Mouse (Mus musculus): Measurements from ENCODE around the gene Xkr7. TPM values are rescaled to one million over a fixed set of nuclear protein-coding genes. Genes with fewer than 3 reads are reported as not detected.
A peak's percentile ranks its signal among the peaks of the same experiment; 100 is the strongest.

Gene Xkr7
- total RNA-seq, 2 experiments from 2014 or later, result not detected

- peak; percentile 88 to 94 for DNase-seq
- intact Hi-C loops (cut with DNase I), result no loop called here
These were observed 611 bp downstream of the Xkr7 start for GRCm38 (mm10) chr2:153032083-153032842.

GRCm38 (mm10) chr2:153032973-153033372 lies 1.3 kb downstream of the Xkr7 start:
- DNase-seq, result no peak
- intact Hi-C loops (cut with DNase I), result no loop called here

GRCm38 (mm10) chr2:153033545-153034230 lies 2.0 kb downstream of the Xkr7 start:
- no peak for DNase-seq
- intact Hi-C loops (cut with DNase I), result no loop called here

GRCm38 (mm10) chr2:153036690-153037089 lies 5.0 kb downstream of the Xkr7 start:
- intact Hi-C loops (cut with DNase I), result no loop called here
- DNase-seq, result no peak

GRCm38 (mm10) chr2:153043886-153044285 lies 12.2 kb downstream of the Xkr7 start:
- no peak for DNase-seq
- intact Hi-C loops (cut with DNase I), result no loop called here

GRCm38 (mm10) chr2:153045884-153046299 lies 14.2 kb downstream of the Xkr7 start:
- intact Hi-C loops (cut with DNase I), result no loop called here
- no peak for DNase-seq

- intact Hi-C loops (cut with DNase I), result loop anchor here (1.0 to 2.0 kb wide), 2 partner anchors 33 to 94 kb away; no protein-coding TSS in a partner anchor
These were observed 16.3 kb downstream of the Xkr7 start for GRCm38 (mm10) chr2:153047828-153048465.

GRCm38 (mm10) chr2:153049288-153049996 lies 17.8 kb downstream of the Xkr7 start:
- DNase-seq, result no peak
- intact Hi-C loops (cut with DNase I), result loop anchor here (2.0 kb wide), 1 partner anchor 31 kb away; no protein-coding TSS in a partner anchor

More at GRCm38 (mm10) chr2:153047828-153048465, 16.3 kb downstream of the Xkr7 start:
- peak; percentile 55 to 73 for DNase-seq

- DNase-seq, result no peak
- intact Hi-C loops (cut with DNase I), result loop anchor here (2.0 kb wide), 1 partner anchor 31 kb away; no protein-coding TSS in a partner anchor
These were observed 18.3 kb downstream of the Xkr7 start for GRCm38 (mm10) chr2:153049997-153050358.

- intact Hi-C loops (cut with DNase I), result no loop called here
- DNase-seq, result no peak
These were observed 19.4 kb downstream of the Xkr7 start for GRCm38 (mm10) chr2:153051095-153051494.

- intact Hi-C loops (cut with DNase I), result no loop called here
- DNase-seq, result no peak
These were observed 19.9 kb downstream of the Xkr7 start for GRCm38 (mm10) chr2:153051537-153051936.

GRCm38 (mm10) chr2:153052700-153053351 lies 21.2 kb downstream of the Xkr7 start:
- DNase-seq, result no peak
- intact Hi-C loops (cut with DNase I), result no loop called here

- intact Hi-C loops (cut with DNase I), result no loop called here
- no peak for DNase-seq
These were observed 22.2 kb downstream of the Xkr7 start for GRCm38 (mm10) chr2:153053896-153054295.

GRCm38 (mm10) chr2:153055270-153055920 lies 23.7 kb downstream of the Xkr7 start:
- DNase-seq, result no peak
- intact Hi-C loops (cut with DNase I), result no loop called here

- intact Hi-C loops (cut with DNase I), result no loop called here
- DNase-seq, result no peak
These were observed 26.7 kb downstream of the Xkr7 start for GRCm38 (mm10) chr2:153058365-153058764.

GRCm38 (mm10) chr2:153060216-153060615 lies 28.6 kb downstream of the Xkr7 start:
- intact Hi-C loops (cut with DNase I), result no loop called here
- DNase-seq, result no peak

- intact Hi-C loops (cut with DNase I), result no loop called here
- DNase-seq, result no peak
These were observed 31.7 kb downstream of the Xkr7 start for GRCm38 (mm10) chr2:153063394-153063793.

GRCm38 (mm10) chr2:153064190-153064970 lies 32.7 kb downstream of the Xkr7 start:
- DNase-seq, result no peak

More at GRCm38 (mm10) chr2:153064190-153064970, 32.7 kb downstream of the Xkr7 start:
- intact Hi-C loops (cut with DNase I), result no loop called here

Data from heart, postnatal 10 days (tissue).